Mouse (Mus musculus) brain, embryonic 18.5 days (tissue): ENCODE measurements around the gene Pold2.
A peak's percentile ranks its signal among the peaks of the same experiment; 100 is the strongest.

ENCODE experiments used
- DNase-seq: peaks from one replicate; pipeline ENCODE4 v3.0.0-alpha.2; 2012; ENCODE audit warnings: low read depth, low spot score

The Pold2 gene

GRCm38 (mm10) chr11:5859883-5860550, 18.1 kb downstream of the Pold2 start:
- DNase-seq, result no peak

- no peak for DNase-seq
Measured at GRCm38 (mm10) chr11:5858723-5859122, 19.4 kb downstream of the Pold2 start.

- no peak for DNase-seq
Measured at GRCm38 (mm10) chr11:5856479-5857130, 21.5 kb downstream of the Pold2 start.

GRCm38 (mm10) chr11:5855902-5856301, 22.2 kb downstream of the Pold2 start:
- no peak for DNase-seq

- no peak for DNase-seq
Measured at GRCm38 (mm10) chr11:5855481-5855880, 22.6 kb downstream of the Pold2 start.

- DNase-seq, result no peak
Measured at GRCm38 (mm10) chr11:5852314-5852713, 25.8 kb downstream of the Pold2 start.

GRCm38 (mm10) chr11:5851021-5851736, 26.9 kb downstream of the Pold2 start:
- no peak for DNase-seq

GRCm38 (mm10) chr11:5850452-5850851, 27.6 kb downstream of the Pold2 start:
- DNase-seq, result no peak

GRCm38 (mm10) chr11:5849316-5849715, 28.8 kb downstream of the Pold2 start:
- no peak for DNase-seq

- DNase-seq, result peak; percentile 50
Measured at GRCm38 (mm10) chr11:5848741-5849140, 29.4 kb downstream of the Pold2 start.

GRCm38 (mm10) chr11:5846639-5847345, 31.3 kb downstream of the Pold2 start:
- DNase-seq, result no peak

- DNase-seq, result no peak
Measured at GRCm38 (mm10) chr11:5843131-5843530, 35.0 kb downstream of the Pold2 start.

- DNase-seq, result no peak
Measured at GRCm38 (mm10) chr11:5841751-5842150, 36.3 kb downstream of the Pold2 start.

- no peak for DNase-seq
Measured at GRCm38 (mm10) chr11:5840346-5840745, 37.7 kb downstream of the Pold2 start.

GRCm38 (mm10) chr11:5837251-5838246, 40.5 kb downstream of the Pold2 start, which contains the start of gene Polm:
Gene Polm (minus strand): TSS chr11:5838016.
- peak; percentile 80 for DNase-seq

GRCm38 (mm10) chr11:5836126-5836525, 42.0 kb downstream of the Pold2 start:
- DNase-seq, result no peak

GRCm38 (mm10) chr11:5835057-5835456, 43.0 kb downstream of the Pold2 start:
- DNase-seq, result no peak

- no peak for DNase-seq
Measured at GRCm38 (mm10) chr11:5834506-5834905, 43.6 kb downstream of the Pold2 start.

GRCm38 (mm10) chr11:5829327-5829726, 48.8 kb downstream of the Pold2 start:
- no peak for DNase-seq

- DNase-seq, result no peak
Measured at GRCm38 (mm10) chr11:5828509-5829191, 49.4 kb downstream of the Pold2 start.
